Mouse (Mus musculus) c-Kit-positive CD71-negative TER-119-negative erythroid progenitor cells, embryonic 14.5 days (primary cell): ENCODE results near the gene Aagab.

Source experiments
- DNase-seq: peaks from one replicate; pipeline ENCODE4 v3.0.0-alpha.2; 2013; ENCODE audit warnings: low read depth

Aagab gene

GRCm38 (mm10) chr9:63602043-63602939 is at the start of gene Aagab, which contains the start of gene Iqch:
TSS of gene Aagab (plus strand) at chr9:63602660.
TSS of gene Iqch (minus strand) at chr9:63602493.
- peak; percentile 86 for DNase-seq

- no peak for DNase-seq
Observed at GRCm38 (mm10) chr9:63553628-63554027, 48.8 kb upstream of the Aagab start.

DNA sequence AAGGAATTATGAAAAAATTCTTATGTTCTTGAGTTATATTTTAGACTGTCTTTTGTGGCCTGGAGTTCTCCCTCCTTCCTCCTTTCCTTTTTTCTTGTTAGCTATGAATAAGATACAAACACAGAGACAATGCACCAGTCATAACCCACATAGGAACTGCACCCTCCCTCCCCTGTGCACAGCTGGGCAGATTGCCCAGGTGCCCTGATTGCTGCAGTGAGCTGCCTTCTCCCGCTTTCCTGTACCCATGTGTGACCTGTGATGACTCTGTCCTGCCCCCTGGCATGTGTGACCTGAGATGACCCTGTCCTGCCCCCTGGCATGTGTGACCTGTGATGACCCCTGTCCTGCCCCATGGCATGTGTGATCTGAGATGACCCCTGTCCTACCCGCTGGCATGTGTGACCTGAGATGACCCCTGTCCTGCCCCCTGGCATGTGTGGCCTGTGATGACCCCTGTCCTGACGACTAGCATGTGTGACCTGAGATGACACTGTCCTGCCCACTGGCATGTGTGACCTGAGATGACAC is 46.9 kb upstream of the Aagab start:
- no peak for DNase-seq

DNA sequence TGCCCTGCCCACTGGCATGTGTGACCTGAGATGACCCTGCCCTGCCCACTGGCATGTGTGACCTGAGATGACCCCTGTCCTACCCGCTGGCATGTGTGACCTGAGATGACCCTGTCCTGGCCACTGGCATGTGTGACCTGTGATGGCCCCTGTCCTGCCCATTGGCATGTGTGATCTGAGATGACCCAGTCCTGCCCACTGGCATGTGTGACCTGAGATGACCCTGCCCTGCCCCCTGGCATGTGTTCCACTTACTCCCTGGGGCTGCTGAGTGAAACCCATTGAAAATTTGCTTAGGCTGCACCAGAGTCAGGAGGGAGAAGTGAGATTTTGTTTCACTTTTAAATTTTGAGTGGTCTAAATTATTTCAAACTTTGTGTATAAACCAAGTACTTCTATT is 46.1 kb upstream of the Aagab start:
- no peak for DNase-seq

GRCm38 (mm10) chr9:63556933-63557332 is 45.5 kb upstream of the Aagab start:
- DNase-seq, result no peak

DNA sequence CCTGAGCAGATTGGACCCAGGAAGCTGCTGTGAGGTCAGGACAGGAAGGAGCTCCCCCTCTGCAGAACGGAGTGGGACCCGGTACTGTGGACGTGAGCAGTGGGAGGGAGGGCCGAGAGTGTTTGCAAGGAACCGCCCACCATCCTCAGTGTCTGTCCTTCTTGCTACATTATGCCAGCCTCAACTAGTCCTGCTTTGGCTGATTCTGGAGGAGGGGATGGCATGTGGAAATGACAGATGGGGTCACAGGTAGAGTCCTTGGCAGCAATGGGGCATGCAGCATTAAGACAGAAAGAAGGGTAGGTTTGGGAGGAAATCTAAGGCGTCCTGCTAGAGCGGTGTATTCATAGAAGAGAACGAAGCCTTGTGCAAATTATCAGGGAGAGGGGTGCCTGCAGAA is 40.5 kb upstream of the Aagab start:
- no peak for DNase-seq

GRCm38 (mm10) chr9:63563436-63563835 is 39.0 kb upstream of the Aagab start:
- DNase-seq, result no peak

GRCm38 (mm10) chr9:63568314-63568713 is 34.1 kb upstream of the Aagab start:
- no peak for DNase-seq

DNA sequence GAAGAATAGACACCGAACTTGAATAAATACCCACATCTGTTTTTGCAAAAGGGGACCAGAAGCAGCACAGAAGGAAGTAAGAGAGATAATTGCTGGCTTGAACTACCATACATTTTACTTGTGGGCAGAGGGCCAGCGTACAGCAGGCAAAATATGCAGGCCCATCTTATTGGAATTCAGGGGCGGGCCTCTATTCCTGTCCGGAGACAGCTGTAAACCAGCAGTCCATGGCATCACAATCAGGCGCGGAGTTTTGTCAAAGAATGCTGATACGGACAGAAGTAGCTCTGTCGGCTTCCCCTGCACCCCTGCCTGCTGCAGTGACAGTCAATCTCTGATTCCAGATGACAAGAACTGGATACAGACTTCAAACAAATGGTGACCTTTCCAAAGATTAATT is 33.7 kb upstream of the Aagab start:
- no peak for DNase-seq

- DNase-seq, result no peak
Observed at GRCm38 (mm10) chr9:63571895-63572294, 30.6 kb upstream of the Aagab start.

GRCm38 (mm10) chr9:63572874-63573273 is 29.6 kb upstream of the Aagab start:
- DNase-seq, result no peak

DNA sequence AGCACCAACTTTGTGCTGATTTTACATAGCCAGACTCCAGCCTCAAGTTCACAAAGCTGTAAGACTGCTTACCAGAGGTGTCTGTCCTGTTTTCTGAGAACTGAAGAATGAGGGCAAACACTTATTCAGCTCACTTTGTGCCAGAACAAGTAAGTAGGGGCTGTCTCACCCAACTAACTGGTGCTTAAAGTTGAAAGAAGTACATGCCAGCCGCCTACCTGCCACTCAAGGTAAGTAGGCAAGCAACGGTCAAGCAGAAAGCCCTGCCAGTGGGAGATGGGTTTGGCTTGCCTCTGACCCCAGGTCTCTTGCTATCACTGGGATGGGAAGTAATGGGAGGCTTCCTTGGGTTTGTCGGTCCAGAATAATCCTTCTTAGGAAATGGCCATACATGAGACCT is 25.0 kb upstream of the Aagab start:
- DNase-seq, result no peak

GRCm38 (mm10) chr9:63579644-63580043 is 22.8 kb upstream of the Aagab start:
- no peak for DNase-seq

- no peak for DNase-seq
Observed at GRCm38 (mm10) chr9:63580046-63580445, 22.4 kb upstream of the Aagab start.

- DNase-seq, result no peak
Observed at GRCm38 (mm10) chr9:63581778-63582177, 20.7 kb upstream of the Aagab start.

DNA sequence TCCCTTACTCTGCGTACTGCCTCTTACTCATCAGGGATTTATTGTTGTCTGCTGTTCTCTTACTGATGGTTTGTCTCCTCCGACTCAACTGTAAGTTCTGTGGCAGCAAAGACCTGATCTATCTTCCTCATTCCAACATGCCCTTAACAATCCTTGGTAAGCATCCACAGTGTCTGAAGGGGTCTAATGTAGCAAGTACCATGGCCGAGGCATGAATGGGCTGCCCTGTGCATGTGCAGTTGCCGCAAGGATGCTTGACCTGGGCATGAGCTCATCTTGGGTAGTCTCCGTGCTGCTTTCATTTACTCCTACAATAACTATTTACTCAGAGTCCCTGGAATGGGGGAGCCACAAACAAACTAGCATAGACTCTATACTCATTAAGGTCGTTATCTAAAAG is 17.2 kb upstream of the Aagab start:
- DNase-seq, result no peak

GRCm38 (mm10) chr9:63589209-63589608 is 13.3 kb upstream of the Aagab start:
- no peak for DNase-seq

- no peak for DNase-seq
Observed at GRCm38 (mm10) chr9:63590592-63590991, 11.9 kb upstream of the Aagab start.

- no peak for DNase-seq
Observed at GRCm38 (mm10) chr9:63591661-63592256, 10.7 kb upstream of the Aagab start.

DNA sequence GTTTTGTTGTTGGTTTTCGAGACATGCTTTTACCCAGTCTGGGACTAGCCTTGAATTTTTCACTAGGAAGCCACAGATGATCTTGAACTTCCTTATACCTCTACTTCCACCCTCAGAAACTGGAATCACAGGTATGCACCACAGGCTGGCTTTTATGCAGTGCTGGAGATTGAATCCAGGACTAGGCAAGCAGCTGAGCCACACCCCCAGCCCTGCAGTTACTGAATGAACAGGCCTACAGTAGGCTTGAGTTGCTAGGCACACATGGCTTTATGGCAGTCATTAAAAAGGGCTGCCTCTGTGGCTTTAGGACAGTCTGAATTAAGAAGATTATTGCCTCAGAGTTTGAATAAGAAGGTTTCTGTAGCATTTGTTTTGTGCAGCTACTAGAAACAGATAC is 7.4 kb upstream of the Aagab start:
- no peak for DNase-seq

DNA sequence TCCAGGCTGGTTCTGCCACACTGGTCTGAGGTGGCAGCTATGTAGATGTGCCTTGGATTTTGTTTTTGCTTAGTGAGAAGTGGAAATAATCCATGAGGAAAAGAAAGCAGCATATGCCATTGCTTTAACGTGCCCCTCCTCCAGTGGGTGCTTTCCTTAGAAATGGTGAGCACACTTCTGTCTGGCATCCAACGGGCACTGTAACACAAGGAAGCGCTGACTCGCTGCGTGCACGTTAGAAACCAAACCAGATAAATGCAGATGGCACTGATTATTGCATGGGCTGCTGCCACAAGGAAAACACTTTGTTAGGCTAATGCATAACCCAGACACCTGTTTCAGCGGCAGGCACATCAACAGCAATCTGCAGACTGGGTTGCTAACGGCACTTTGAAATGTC is 6.8 kb upstream of the Aagab start:
- no peak for DNase-seq

- no peak for DNase-seq
Observed at GRCm38 (mm10) chr9:63596660-63597059, 5.8 kb upstream of the Aagab start.

- DNase-seq, result no peak
Observed at GRCm38 (mm10) chr9:63603849-63604248, 1.4 kb downstream of the Aagab start.
